Mouse (Mus musculus): ENCODE results near the gene Evi5.

Evi5 gene

DNA sequence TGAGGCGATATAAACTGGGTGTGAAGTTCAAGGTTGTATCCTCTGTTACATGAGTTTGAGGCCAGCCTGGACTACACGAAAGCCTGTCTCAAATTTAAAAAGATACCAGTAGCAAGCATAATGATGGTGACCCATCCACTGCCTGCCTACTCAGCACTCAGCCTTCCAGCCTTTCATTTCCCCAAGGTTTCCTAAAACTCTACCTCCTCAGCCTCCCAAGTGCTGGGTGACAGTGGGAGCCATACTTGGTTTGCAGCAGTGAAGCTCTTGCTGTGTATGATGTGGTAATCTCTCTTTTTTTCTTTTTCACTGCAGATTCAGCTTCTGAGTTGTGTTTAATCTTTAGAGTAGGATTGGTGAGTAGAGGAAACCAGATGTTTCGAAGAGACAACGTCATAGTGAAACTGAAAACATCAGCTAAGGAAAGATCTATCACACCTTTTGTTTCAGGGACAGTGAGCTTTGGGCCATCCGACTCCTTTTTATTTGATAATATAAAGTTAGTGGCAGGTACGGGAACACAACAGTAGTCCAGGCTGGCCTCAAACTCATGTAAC is 171.6 kb downstream of the Evi5 start:
- no peak for DNase-seq

DNA sequence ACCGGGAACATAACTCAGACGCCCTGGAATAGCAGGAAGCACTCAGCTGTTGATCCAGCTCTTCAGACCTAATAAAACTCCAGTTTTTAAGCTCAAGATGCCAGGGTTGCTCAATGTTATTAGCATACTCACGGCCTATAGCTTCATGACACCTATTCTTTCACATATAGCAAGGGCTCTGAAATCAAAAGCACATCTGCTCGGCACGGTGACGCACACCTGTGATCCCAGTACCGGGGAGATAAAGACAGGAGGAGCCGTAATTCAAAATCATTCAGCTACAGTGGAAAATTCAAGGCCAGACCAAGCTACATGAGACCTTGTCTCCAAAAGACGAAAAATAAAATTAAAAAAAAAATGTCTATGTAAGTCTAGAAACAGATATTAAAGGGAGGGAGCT is 173.2 kb downstream of the Evi5 start:
- no peak for DNase-seq

DNA sequence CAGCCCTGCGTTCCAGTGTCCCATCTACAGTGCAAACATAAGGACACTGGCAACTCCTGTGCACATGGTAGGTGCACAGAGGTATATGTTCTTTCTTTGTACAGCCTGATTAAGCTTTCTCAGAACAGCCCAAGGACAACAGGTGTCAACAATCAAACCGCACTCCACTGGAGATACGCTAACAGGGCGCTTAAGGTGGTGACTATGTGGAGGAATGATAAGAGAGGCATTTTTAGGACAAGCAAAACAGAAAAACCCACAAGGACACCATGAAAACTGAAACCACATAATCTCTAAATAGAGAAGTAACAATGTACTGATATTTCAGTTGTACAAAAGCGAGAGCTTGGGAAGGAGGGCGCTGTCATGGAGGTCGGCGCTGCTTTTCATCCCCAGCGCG is 174.0 kb downstream of the Evi5 start:
- no peak for DNase-seq

DNA sequence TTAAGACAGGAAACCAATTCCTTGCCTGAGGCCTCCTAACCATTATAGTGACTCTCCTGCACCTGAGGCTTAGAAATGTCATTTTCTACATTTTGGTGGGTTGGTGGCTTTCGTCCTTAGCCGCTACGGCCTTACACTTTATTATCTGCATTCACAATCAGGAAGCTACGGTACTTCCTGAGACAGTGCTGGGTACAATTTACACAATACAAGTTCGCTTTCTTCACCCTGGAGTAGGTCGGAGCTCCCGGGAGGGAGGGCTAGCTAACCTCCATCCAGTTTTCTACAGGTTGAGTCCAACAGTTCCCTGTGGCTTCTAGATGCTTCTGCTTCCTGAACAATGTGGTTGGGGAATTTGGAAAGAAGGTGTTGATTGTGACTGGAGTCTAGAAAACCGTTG is 176.0 kb downstream of the Evi5 start:
- DNase-seq = no peak

DNA sequence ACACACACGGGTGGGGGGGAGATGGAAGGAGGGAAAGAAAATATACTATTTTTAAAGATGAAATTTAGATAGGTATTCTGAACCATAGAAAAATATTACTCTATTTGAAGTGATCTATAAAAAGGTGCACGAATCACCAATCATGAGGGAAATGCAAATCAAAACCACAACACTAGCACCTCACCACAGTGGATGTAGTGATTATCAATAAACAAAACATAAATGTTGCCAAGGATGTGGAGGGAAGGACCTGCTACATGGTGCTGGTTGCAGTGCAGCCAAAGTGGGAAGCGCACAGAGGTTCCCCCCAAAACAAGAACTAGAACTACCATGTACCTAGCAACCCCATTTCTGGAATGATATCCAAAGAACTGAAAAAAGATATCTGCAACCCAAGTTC is 179.9 kb downstream of the Evi5 start:
- DNase-seq = no peak

All from liver (tissue).